Mouse (Mus musculus): ENCODE measurements around the gene Hoxd11. TPM values are rescaled to one million over a fixed set of nuclear protein-coding genes. Genes with fewer than 3 reads are reported as not detected.

Hoxd11 gene
- polyA plus RNA-seq, 1 experiment: 2.1 TPM

DNA sequence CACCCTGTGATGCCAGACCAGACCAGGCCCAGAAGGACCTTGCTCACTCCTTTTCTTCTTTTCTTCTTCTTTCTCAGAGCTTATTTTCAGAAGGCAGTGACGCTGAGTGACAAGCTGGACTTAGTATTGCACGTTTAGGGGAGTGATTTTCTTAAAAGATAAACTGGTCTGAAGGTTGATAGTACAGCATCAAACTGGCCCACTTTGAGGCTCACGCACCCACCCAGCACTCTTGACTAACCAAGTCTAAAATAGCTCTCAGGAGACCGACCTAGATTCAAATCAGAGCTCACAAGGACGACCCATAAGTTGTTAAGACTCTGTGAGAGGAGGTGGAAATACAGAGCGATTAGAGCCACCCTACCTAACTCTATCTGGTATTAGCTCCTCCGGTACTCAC lies 12.9 kb upstream of the Hoxd11 start:
- whole genome bisulfite sequencing: 6% methylated on average over 7 of the region's 7 CpGs
- H3K27me3 ChIP-seq (replicated peaks; ENCODE audit: control insufficient read depth, insufficient read depth, low read length): peaks cover 12% of the 10 kb centered on the region

DNA sequence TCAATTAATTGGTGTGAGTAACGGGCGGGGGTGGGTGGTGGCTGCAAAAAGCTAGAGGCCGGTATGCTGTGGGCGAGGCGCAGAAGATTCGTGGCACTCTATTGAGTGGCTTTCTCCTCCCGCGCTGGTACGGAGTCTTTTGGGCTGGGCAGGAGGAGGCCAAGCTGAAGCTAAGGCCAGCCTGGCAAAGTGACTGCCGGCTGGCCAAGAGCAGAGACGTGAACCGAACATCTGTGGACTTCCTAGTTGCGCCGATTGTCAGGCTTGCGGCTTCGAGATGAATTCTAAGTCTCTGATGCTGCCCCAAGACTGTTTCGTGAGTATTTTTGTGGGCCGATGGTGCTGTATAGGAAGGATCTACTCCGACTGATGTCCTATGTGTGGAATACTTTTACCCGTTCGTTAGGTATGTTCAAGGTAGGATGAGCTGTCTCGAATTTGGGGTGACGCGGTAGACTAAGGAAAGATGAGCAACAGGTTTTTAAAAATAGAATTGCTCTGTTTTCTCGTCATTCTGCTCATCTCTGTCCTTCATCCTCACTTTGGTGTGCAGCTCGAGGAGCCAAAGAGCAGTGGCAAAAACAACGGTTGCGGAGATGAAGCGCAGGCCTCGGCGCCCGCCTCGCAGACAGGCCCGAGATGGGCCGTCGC lies 12.0 kb upstream of the Hoxd11 start:
- Histone ChIP-seq H3K4me3 (ENCODE audit: insufficient read depth, low read depth, low read length) (no peak overlapping the region), H3K27me3 (replicated peaks; ENCODE audit: control insufficient read depth, insufficient read depth, low read length) (peaks cover 10% of the 10 kb centered on the region)
- 10% methylated on average over 36 of the region's 36 CpGs for WGBS

More for the DNA sequence above, 12.9 kb upstream of the Hoxd11 start:
- Histone ChIP-seq H3K27ac (ENCODE audit: insufficient read depth, low read depth, low read length) (no peak overlapping the region), H3K4me1 (ENCODE audit: control insufficient read depth, insufficient read depth, low read length) (no peaks in the 10 kb centered on the region), H3K4me3 (ENCODE audit: insufficient read depth, low read depth, low read length) (no peak overlapping the region), H3K36me3 (ENCODE audit: control insufficient read depth, insufficient read depth, low read length) (no peaks in the 10 kb centered on the region)
- TF ChIP-seq POLR2A (IDR thresholded peaks at IDR 0.05; ENCODE audit: low read depth, low read length) (no peak), CTCF (conservative IDR thresholded peaks at IDR 0.05; ENCODE audit: insufficient read depth, insufficient read length, low read depth, low read length) (no peak)
- no peak for DNase-seq

DNA sequence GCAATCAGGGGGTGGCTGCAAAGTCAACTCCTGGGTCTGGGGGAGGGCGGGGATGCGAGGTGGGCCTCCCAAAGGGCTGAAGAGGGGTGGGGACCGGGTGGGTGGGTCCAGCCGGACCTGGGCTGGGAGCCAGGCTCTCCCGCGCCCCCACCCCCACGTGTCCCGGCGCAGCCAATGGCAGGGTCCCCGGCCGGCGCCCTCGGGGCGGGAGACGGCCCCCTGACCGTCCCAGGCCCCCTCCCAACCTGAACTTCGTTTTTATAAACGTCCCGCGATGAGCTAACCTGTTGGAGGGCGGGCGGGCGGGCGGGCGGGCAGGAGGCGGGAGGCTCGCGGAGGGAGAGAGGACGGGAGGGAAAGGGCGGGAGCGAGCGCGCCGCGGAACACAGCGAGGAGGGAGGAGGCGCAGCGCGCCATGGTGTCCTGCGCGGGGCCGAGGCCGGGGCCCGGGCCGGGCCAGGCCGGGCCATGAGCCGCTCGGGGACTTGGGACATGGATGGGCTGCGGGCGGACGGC lies 11.5 kb upstream of the Hoxd11 start, which contains the start of gene Hoxd13:
Gene Hoxd13, plus strand, starts transcription at position 469 of the 516 bp plus-strand sequence.
- DNase-seq: no peak
- H3K27ac ChIP-seq (ENCODE audit: insufficient read depth, low read depth, low read length): no peak within 1 kb of the TSS
- 1% methylated on average over 23 of the region's 51 CpGs for WGBS
- H3K27me3 ChIP-seq (replicated peaks; ENCODE audit: control insufficient read depth, insufficient read depth, low read length): peaks cover 10% of the 10 kb centered on the region
- no peaks in the 10 kb centered on the region for H3K4me1 ChIP-seq (ENCODE audit: control insufficient read depth, insufficient read depth, low read length)
- TF ChIP-seq CTCF (conservative IDR thresholded peaks at IDR 0.05; ENCODE audit: insufficient read depth, insufficient read length, low read depth, low read length): no peak
- TF ChIP-seq POLR2A (IDR thresholded peaks at IDR 0.05; ENCODE audit: low read depth, low read length): no peak
- H3K36me3 ChIP-seq (ENCODE audit: control insufficient read depth, insufficient read depth, low read length): no peaks in the 10 kb centered on the region
- H3K4me3 ChIP-seq (ENCODE audit: insufficient read depth, low read depth, low read length): peak within 1 kb of the TSS; percentile 5; the same call in 1 of the 2 replicates

More for the DNA sequence above, 12.0 kb upstream of the Hoxd11 start:
- no peak for DNase-seq
- Histone ChIP-seq H3K36me3 (ENCODE audit: control insufficient read depth, insufficient read depth, low read length) (no peaks in the 10 kb centered on the region), H3K27ac (ENCODE audit: insufficient read depth, low read depth, low read length) (no peak overlapping the region), H3K4me1 (ENCODE audit: control insufficient read depth, insufficient read depth, low read length) (no peaks in the 10 kb centered on the region)
- TF ChIP-seq POLR2A (IDR thresholded peaks at IDR 0.05; ENCODE audit: low read depth, low read length) (no peak), CTCF (conservative IDR thresholded peaks at IDR 0.05; ENCODE audit: insufficient read depth, insufficient read length, low read depth, low read length) (no peak)

DNA sequence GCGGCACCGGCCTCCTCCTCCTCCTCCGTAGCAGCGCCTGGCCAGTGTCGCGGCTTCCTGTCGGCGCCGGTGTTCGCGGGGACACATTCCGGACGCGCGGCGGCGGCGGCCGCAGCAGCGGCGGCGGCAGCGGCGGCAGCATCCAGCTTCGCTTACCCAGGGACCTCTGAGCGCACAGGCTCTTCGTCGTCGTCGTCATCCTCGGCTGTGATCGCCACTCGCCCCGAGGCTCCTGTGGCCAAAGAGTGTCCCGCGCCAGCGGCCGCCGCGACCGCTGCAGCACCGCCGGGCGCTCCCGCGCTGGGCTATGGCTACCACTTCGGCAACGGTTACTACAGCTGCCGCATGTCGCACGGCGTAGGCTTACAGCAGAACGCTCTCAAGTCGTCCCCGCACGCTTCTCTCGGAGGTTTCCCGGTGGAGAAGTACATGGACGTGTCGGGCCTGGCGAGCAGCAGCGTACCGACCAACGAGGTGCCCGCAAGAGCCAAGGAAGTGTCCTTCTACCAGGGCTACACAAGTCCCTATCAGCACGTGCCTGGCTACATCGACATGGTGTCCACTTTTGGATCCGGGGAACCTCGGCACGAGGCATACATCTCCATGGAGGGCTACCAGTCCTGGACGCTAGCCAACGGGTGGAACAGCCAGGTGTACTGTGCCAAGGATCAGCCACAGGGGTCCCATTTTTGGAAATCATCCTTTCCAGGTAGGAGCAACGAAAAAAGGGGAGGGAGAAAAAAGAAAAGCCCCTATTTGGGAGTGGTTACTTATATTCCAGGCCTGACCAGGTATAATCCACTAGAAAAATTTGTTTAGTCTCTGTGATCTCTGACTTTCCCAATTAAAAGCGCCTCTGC lies 10.8 kb upstream of the Hoxd11 start:
- peak overlapping the region; percentile 5; the same call in 1 of the 2 replicates for H3K4me3 ChIP-seq (ENCODE audit: insufficient read depth, low read depth, low read length)
- DNase-seq: peak; percentile 40
- no peaks in the 10 kb centered on the region for H3K36me3 ChIP-seq (ENCODE audit: control insufficient read depth, insufficient read depth, low read length)
- WGBS: 1% methylated on average over 73 of the region's 74 CpGs
- peaks cover 11% of the 10 kb centered on the region for H3K27me3 ChIP-seq (replicated peaks; ENCODE audit: control insufficient read depth, insufficient read depth, low read length)
- H3K27ac ChIP-seq (ENCODE audit: insufficient read depth, low read depth, low read length): no peak overlapping the region
- TF ChIP-seq CTCF (conservative IDR thresholded peaks at IDR 0.05; ENCODE audit: insufficient read depth, insufficient read length, low read depth, low read length): no peak
- no peak for TF ChIP-seq POLR2A (IDR thresholded peaks at IDR 0.05; ENCODE audit: low read depth, low read length)
- no peaks in the 10 kb centered on the region for H3K4me1 ChIP-seq (ENCODE audit: control insufficient read depth, insufficient read depth, low read length)

DNA sequence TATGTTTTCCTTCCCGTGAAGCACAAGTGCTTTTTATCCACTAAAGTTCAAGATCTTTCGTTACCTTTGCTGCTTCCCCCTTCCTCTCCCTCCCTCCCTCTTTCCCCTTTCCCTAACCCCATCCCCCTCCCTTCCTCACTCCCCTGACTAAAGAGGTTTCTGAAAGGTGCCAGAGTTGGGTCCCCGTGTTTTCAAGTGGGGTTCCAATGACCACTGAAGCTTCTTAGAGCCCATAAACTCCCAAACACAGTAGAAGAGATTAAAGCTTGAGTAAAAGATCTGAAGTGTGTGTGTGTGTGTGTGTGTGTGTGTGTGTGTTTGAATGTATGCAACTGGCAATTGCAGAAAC lies 10.2 kb upstream of the Hoxd11 start:
- TF ChIP-seq CTCF (conservative IDR thresholded peaks at IDR 0.05; ENCODE audit: insufficient read depth, insufficient read length, low read depth, low read length): no peak
- no peak for TF ChIP-seq POLR2A (IDR thresholded peaks at IDR 0.05; ENCODE audit: low read depth, low read length)
- WGBS: 10% methylated on average over 3 of the region's 3 CpGs
- Histone ChIP-seq H3K36me3 (ENCODE audit: control insufficient read depth, insufficient read depth, low read length) (no peaks in the 10 kb centered on the region), H3K4me3 (ENCODE audit: insufficient read depth, low read depth, low read length) (no peak overlapping the region), H3K27ac (ENCODE audit: insufficient read depth, low read depth, low read length) (no peak overlapping the region), H3K27me3 (replicated peaks; ENCODE audit: control insufficient read depth, insufficient read depth, low read length) (peaks cover 11% of the 10 kb centered on the region), H3K4me1 (ENCODE audit: control insufficient read depth, insufficient read depth, low read length) (no peaks in the 10 kb centered on the region)
- no peak for DNase-seq

DNA sequence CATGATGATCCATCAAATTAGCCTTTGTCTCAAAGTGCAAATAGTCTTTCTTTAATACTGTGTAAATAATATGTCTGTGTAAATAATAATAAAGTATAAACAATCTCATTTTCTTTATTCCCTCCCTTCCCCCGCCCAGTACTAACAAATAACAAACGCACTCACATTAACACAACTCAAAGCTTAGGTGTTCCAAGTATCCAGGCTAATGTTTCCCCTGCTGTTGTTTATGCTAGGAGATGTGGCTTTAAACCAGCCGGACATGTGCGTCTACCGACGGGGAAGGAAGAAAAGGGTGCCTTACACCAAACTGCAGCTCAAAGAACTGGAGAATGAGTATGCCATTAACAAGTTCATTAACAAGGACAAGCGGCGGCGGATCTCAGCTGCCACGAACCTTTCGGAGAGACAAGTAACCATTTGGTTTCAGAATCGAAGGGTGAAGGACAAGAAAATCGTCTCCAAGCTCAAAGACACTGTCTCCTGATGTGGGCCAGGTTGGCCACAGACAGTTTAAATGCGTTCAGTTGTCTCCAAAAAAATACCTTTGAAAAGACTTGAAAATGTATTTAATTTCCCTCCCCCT lies 9.6 kb upstream of the Hoxd11 start:
- no peak overlapping the region for H3K4me3 ChIP-seq (ENCODE audit: insufficient read depth, low read depth, low read length)
- 20% methylated on average over 14 of the region's 14 CpGs for WGBS
- peaks cover 11% of the 10 kb centered on the region for H3K27me3 ChIP-seq (replicated peaks; ENCODE audit: control insufficient read depth, insufficient read depth, low read length)
- DNase-seq: no peak
- no peak overlapping the region for H3K27ac ChIP-seq (ENCODE audit: insufficient read depth, low read depth, low read length)
- TF ChIP-seq POLR2A (IDR thresholded peaks at IDR 0.05; ENCODE audit: low read depth, low read length) (no peak), CTCF (conservative IDR thresholded peaks at IDR 0.05; ENCODE audit: insufficient read depth, insufficient read length, low read depth, low read length) (no peak)
- no peaks in the 10 kb centered on the region for H3K36me3 ChIP-seq (ENCODE audit: control insufficient read depth, insufficient read depth, low read length)
- no peaks in the 10 kb centered on the region for H3K4me1 ChIP-seq (ENCODE audit: control insufficient read depth, insufficient read depth, low read length)
